Mouse (Mus musculus): Measurements from ENCODE around the gene Cul7.

Gene Cul7

GRCm38 (mm10) chr17:46704887-46705835, 55.0 kb downstream of the Cul7 start, which contains the start of gene Ppp2r5d:
TSS of gene Ppp2r5d (minus strand) at chr17:46705111.
- peak; percentile 100 for DNase-seq (ENCODE audit: low read depth, low spot score)

- DNase-seq (ENCODE audit: low read depth, low spot score): no peak
These were observed 56.4 kb downstream of the Cul7 start for GRCm38 (mm10) chr17:46706375-46707089.

GRCm38 (mm10) chr17:46710959-46711597, 60.9 kb downstream of the Cul7 start, which contains the start of gene Pex6:
TSS of gene Pex6 (plus strand) at chr17:46711463.
- DNase-seq (ENCODE audit: low read depth, low spot score): peak; percentile 97

DNA sequence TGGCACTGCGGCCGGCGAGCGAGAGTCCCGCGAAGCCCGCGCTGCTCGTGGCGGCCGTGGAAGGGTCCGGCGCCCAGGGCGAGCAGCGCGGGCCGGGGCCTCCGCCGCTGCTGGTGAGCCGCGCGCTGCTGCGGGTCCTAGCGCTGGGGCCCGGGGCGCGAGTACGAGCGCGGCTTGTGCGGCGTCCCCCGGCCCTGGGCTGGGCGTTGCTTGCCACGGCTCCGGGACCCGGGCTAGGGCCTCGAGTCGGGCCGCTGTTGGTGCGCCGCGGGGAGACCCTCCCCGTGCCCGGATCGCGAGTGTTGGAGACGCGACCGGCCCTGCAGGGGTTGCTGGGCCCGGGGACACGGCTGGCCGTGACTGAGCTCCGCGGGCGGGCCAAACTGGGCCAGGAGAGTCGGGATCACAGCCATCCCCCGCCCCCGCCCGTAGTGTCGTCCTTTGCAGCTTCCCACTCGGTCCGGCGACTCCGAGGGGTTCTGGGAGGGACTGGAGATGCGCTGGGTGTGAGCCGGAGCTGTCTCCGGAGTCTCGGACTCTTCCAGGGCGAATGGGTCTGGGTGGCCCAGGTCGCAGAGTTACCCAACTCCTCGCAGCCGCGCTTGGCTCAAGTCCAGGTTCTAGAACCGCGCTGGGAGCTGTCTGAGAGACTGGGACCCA, 61.6 kb downstream of the Cul7 start:
- peak; percentile 49 for DNase-seq (ENCODE audit: low read depth, low spot score)

DNA sequence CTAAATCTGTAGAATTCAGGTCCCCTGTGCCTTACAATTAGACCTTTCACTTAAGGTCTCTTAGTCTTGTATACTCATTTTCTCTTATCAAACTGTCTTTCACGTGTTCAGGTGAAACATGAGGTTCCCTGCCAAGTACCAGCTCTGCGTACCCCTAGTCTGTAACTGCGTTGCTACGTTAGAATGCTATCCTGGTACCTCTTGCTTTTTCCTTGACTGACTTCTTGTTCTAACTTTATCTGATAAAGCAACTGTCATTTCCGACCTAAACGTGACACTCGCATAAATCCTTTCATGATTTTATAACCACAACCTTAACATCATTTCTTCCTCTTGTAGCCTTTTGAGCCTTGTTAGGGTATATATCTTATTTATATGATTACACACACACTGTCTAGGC, 62.3 kb downstream of the Cul7 start:
- DNase-seq (ENCODE audit: low read depth, low spot score): no peak

GRCm38 (mm10) chr17:46713849-46714248, 63.7 kb downstream of the Cul7 start:
- DNase-seq (ENCODE audit: low read depth, low spot score): no peak

All from R1 (cell line).